Mouse (Mus musculus) heart, adult 18-20 months (tissue): ENCODE results near the gene Hist2h3b. TPM values are rescaled to one million over a fixed set of nuclear protein-coding genes. Genes with fewer than 3 reads are reported as not detected.
"Not testable (repeated sequence)": the region's sequence is repeated elsewhere in the genome, so short reads cannot be mapped to it uniquely, and the experiment has no call there.

Source experiments
- DNase-seq, 2 experiments: peaks; one replicate each; pipeline ENCODE4 v3.0.0; 2021 to 2022; ENCODE audit warnings: mixed read lengths in 1 of 2
- total RNA-seq, 2 experiments: library from RNA; stranded (reverse); gene quantifications; 2 replicates each; pipeline ENCODE4 v1.2.3; 2021

The Hist2h3b gene
- total RNA-seq, 2 experiments from 2014 or later = 16.8 to 21.7 TPM

DNA sequence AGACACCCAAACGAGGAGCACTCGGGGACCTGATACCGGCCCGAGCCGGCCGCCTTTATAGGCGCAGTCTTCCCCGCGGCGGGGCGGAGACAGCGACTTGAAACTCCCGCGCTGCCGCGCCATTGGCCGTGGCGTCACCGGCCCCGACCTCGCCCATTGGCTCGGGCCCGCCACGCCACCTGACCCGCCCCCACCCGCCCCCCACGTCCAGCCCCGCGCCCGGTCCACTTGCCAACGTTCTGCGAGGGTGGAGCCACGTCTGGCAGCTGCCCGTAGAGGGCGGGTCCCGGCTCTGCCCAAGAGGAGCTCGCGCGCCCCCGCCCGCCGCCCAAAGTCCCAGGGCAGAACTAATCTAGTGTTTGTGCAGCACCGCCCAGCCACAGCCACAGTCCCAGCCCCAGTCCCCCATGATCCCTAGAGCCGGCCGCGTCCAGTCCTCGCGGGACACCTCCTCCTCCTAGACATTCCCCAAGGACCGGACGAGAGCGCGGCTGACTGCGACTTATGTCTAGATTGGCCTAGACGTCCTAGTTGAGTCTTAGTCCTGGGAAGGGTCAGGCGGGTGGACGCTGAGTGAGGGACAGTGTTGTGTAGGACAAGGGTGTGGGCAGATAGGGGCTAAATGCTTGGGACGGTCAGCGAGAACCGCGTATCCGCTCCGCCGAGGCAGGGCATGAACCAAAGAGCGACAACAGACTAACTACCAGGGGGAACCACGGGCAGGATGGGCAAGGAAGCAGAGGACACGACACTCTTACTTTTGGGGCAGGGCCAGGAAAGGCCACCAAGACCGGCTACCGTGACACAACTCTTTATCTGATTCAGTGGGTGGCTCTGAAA is 29.3 kb upstream of the Hist2h3b start, which contains the start of gene Hist2h3c2:
Gene Hist2h3c2 (minus strand): TSS at position 174 of the 840 bp plus-strand sequence.
- DNase-seq = peak; percentile 63 to 69

DNA sequence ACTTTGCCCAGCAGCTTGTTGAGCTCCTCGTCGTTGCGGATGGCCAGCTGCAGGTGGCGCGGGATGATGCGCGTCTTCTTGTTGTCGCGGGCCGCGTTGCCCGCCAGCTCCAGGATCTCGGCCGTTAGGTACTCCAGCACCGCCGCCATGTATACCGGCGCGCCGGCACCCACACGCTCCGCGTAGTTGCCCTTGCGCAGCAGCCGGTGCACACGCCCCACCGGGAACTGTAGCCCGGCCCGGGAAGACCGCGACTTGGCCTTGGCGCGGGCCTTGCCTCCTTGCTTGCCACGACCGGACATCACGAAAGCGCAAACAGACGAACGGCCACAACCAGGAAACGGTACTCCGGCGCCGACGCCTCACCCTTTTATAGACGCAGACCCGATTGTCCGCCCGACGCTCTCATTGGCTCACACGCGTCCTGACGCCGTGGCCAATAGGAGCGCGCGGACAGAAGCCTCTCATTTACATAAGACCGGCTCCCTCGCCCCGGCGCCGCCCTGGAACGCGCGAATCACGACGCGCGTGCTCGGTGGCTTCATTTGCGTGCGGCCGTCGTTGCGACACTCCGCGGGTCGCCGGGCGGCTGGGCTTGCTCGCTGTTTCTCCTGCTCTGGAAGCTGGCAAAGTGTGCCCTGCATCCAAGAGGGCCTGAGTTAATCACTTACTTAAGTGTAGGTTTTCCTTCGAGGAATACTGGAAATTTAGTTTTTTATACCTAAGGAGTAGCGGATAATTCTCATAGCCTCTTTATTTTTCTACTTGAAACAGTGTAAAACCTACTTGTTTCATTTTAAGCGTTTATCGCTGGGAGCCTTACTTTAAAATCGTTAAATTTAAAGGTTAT is 28.3 kb upstream of the Hist2h3b start, which contains the start of gene Hist2h2aa2:
Gene Hist2h2aa2 (minus strand): TSS at position 328 of the 850 bp plus-strand sequence.
- peak; percentile 97 to 98 for DNase-seq

- no peak for DNase-seq
Observed at GRCm38 (mm10) chr3:96240799-96241197, 27.7 kb upstream of the Hist2h3b start.

GRCm38 (mm10) chr3:96243921-96244572 is 24.4 kb upstream of the Hist2h3b start:
- DNase-seq = peak; percentile 39 to 42

DNA sequence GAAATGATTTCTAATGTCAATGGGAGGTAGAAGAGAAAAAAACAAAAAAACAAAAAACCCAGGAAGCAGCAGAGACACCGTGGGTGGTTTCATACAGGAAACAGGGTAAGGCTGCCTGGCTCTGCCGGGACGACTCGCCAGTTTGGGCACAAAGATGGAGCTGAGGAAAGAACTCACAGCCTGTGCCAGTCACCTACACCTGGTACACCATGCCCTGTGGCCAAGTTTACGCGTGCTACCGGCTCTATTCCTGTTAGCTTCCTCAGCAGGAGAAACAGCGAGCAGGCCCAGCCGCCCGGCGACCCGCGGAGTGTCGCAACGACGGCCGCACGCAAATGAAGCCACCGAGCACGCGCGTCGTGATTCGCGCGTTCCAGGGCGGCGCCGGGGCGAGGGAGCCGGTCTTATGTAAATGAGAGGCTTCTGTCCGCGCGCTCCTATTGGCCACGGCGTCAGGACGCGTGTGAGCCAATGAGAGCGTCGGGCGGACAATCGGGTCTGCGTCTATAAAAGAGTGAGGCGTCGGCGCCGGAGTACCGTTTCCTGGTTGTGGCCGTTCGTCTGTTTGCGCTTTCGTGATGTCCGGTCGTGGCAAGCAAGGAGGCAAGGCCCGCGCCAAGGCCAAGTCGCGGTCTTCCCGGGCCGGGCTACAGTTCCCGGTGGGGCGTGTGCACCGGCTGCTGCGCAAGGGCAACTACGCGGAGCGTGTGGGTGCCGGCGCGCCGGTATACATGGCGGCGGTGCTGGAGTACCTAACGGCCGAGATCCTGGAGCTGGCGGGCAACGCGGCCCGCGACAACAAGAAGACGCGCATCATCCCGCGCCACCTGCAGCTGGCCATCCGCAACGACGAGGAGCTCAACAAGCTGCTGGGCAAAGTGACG is 23.2 kb upstream of the Hist2h3b start, which contains the start of gene Hist2h2aa1:
Gene Hist2h2aa1 (plus strand): TSS at position 495 of the 884 bp plus-strand sequence.
- peak; percentile 91 to 92 for DNase-seq

DNA sequence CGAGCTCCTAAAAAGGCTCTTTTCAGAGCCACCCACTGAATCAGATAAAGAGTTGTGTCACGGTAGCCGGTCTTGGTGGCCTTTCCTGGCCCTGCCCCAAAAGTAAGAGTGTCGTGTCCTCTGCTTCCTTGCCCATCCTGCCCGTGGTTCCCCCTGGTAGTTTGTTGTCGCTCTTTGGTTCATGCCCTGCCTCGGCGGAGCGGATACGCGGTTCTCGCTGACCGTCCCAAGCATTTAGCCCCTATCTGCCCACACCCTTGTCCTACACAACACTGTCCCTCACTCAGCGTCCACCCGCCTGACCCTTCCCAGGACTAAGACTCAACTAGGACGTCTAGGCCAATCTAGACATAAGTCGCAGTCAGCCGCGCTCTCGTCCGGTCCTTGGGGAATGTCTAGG is 22.4 kb upstream of the Hist2h3b start:
- DNase-seq = not testable (repeated sequence)

GRCm38 (mm10) chr3:96246427-96246856 is 22.0 kb upstream of the Hist2h3b start, which contains the start of gene Hist2h3c1:
Gene Hist2h3c1 (plus strand): TSS chr3:96246685.
- not testable (repeated sequence) for DNase-seq

GRCm38 (mm10) chr3:96247356-96248140 is 20.9 kb upstream of the Hist2h3b start:
- no peak for DNase-seq

GRCm38 (mm10) chr3:96248141-96249033 is 20.1 kb upstream of the Hist2h3b start:
- DNase-seq = no peak

DNA sequence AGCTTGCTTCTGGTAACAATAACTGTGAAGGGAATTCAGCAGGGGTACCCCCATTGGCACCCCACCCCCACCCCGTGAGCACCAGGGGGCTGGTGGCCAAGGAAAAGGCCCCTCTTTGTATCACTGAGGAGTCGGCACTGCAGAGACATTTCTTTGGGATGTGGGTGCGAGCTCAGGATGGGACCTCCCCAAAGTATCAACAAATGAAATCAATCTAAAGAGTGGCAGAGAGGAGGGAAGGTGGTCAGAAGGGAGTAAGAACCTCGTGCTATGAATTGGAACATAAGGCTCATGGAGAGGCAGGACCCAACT is 19.5 kb upstream of the Hist2h3b start:
- DNase-seq = no peak

DNA sequence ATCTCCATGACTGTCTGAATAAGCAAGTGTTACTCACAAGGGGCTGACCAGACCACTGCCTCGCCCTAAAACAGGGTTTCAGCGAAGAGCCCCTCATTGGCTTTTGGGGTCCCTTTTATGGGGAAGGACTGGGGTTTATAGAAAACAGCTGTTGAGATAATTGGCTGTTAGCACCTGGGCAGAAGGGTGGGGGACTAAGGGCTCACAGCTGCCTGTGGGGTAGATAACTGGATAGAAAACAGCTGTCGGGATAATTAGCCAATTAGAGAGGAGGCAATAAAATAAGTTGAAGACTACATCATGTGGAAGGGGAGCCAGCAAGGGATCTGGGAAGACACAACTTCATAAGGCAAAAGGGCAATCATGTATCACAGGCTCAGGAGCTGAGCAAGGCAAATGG is 17.6 kb upstream of the Hist2h3b start:
- DNase-seq = no peak

GRCm38 (mm10) chr3:96251787-96252186 is 16.7 kb upstream of the Hist2h3b start:
- no peak for DNase-seq

- DNase-seq = no peak
Observed at GRCm38 (mm10) chr3:96254683-96255355, 13.6 kb upstream of the Hist2h3b start.

- no peak for DNase-seq
Observed at GRCm38 (mm10) chr3:96255926-96256593, 12.4 kb upstream of the Hist2h3b start.

DNA sequence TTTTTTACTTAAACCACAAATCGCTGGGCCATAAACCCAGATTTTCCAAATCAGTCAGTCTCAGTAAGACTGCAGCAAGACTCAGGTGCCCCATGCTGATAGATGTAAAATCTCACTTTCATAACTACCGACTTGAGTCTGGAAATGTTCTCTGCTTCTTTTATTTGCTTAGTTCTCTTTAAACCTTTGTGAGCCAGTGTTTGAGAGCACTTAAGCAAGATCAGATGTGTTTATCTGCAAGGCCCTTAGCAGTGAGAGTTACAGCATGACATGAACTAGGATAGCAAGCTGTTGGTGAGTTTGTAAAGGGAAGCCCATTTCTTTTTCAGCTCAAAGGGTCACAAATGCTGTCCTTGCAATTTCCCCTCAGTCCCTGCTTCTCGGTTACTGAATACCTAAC is 11.3 kb upstream of the Hist2h3b start:
- no peak for DNase-seq

DNA sequence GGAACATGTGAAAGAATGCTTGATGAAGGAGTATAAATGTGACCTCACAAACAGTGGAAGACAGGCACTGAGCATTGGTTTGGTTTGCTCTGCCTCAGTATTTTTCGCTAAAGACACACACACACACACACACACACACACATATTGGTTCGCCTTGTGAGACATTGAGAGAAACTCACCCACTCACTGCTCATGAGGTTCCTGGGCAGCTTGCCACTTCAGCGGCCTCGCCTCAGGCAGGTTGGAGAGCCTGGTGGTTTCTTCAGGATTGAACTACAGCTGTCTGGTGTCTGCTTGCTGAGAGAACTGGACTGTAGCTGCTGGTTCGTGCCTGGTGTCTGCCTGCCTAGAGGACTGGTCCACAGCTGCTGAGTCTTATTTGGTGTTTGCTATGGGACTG is 8.2 kb upstream of the Hist2h3b start:
- DNase-seq = no peak

GRCm38 (mm10) chr3:96261623-96262022 is 6.8 kb upstream of the Hist2h3b start:
- DNase-seq = no peak
